Mouse (Mus musculus) CH12.LX (cell line): ENCODE results near the gene C2. TPM values are rescaled to one million over a fixed set of nuclear protein-coding genes. Genes with fewer than 3 reads are reported as not detected.
"Not testable (repeated sequence)": the region's sequence is repeated elsewhere in the genome, so short reads cannot be mapped to it uniquely, and the experiment has no call there.

Experiments used
- DNase-seq: peaks from one replicate; pipeline ENCODE4 v3.0.0-alpha.2; 2013; ENCODE audit errors: extremely low read depth
- H3K27ac ChIP-seq: 2 replicates; pipeline ENCODE4 v1.5.1; 2012; ENCODE audit warnings: low read depth, mild to moderate bottlenecking, control low read depth, moderate library complexity; ENCODE audit not compliant: insufficient read depth
- H3K27me3 ChIP-seq: replicated peaks from 2 replicates; pipeline ENCODE3; 2012; ENCODE audit warnings: inconsistent platforms
- H3K36me3 ChIP-seq, 2 experiments: replicated peaks in 1 of 2; 2 replicates each; pipeline versions ENCODE3 to v1.6.1; 2012; ENCODE audit warnings: inconsistent platforms in 1 of 2, low read length in 1 of 2, mild to moderate bottlenecking in 1 of 2, mixed read lengths in 1 of 2, moderate library complexity in 1 of 2; ENCODE audit not compliant: control insufficient read depth in 1 of 2, insufficient read depth in 1 of 2
- H3K4me1 ChIP-seq, 2 experiments: 2 replicates each; pipeline ENCODE4 v1.6.1; 2012; ENCODE audit warnings: inconsistent platforms in 1 of 2, moderate library complexity in 1 of 2; ENCODE audit not compliant: insufficient read depth in 2 of 2, control insufficient read depth in 1 of 2
- H3K4me2 ChIP-seq: 2 replicates; pipeline ENCODE4 v1.6.1; 2012; ENCODE audit warnings: low read depth, mild to moderate bottlenecking, control low read depth; ENCODE audit not compliant: poor library complexity, insufficient read depth, severe bottlenecking
- H3K4me3 ChIP-seq, 3 experiments: fragments of 150-350 bp in 1 of 3; sonication (generic) in 1 of 3; replicated peaks in 1 of 3; 2 replicates each; pipeline versions ENCODE3 to v1.5.1; 2011 to 2012; ENCODE audit warnings: low read depth in 2 of 3, low read length in 2 of 3, mild to moderate bottlenecking in 2 of 3, moderate library complexity in 2 of 3, control low read depth in 1 of 3, improper control_type of control experiment in 1 of 3, inconsistent platforms in 1 of 3, mixed read lengths in 1 of 3; ENCODE audit not compliant: poor library complexity in 1 of 3
- H3K79me2 ChIP-seq: replicated peaks from 2 replicates; pipeline ENCODE4 v1.6.1; 2012; ENCODE audit warnings: mild to moderate bottlenecking, moderate library complexity; ENCODE audit not compliant: control insufficient read depth, poor library complexity, insufficient read depth, severe bottlenecking; ENCODE audit errors: extremely low read depth
- H3K9ac ChIP-seq: 2 replicates; pipeline ENCODE4 v1.6.1; 2012; ENCODE audit warnings: low read depth, mild to moderate bottlenecking, control low read depth, moderate library complexity; ENCODE audit not compliant: insufficient read depth
- H3K9me3 ChIP-seq: replicated peaks from 2 replicates; pipeline ENCODE3; 2012; ENCODE audit warnings: low read length, inconsistent platforms, mixed read lengths
- CHD1 ChIP-seq: IDR thresholded peaks from 2 replicates; pipeline ENCODE4 v1.6.1; 2012; ENCODE audit warnings: low read depth, low read length, improper control_type of control experiment, inconsistent platforms
- CHD2 ChIP-seq: IDR thresholded peaks from 2 replicates; pipeline ENCODE4 v1.6.1; 2011; ENCODE audit warnings: low read length, improper control_type of control experiment
- CTCF ChIP-seq, 2 experiments: IDR thresholded peaks in 1 of 2; conservative IDR thresholded peaks in 1 of 2; 2 replicates each; pipeline ENCODE4 v1.5.1; 2011 to 2012; ENCODE audit warnings: low read depth in 2 of 2, low read length in 2 of 2, improper control_type of control experiment in 1 of 2, inconsistent platforms in 1 of 2, mild to moderate bottlenecking in 1 of 2, moderate library complexity in 1 of 2
- ETS1 ChIP-seq: conservative IDR thresholded peaks from 2 replicates; pipeline ENCODE4 v1.6.1; 2012; ENCODE audit warnings: low read depth, mild to moderate bottlenecking, inconsistent platforms, low read length, improper control_type of control experiment, moderate library complexity
- HCFC1 ChIP-seq: IDR thresholded peaks from 2 replicates; pipeline ENCODE4 v1.6.1; 2012; ENCODE audit warnings: low read depth, mild to moderate bottlenecking, inconsistent platforms, low read length, improper control_type of control experiment
- IRF4 ChIP-seq: IDR thresholded peaks from 2 replicates; pipeline ENCODE4 v1.6.1; 2014; ENCODE audit warnings: low read depth, mild to moderate bottlenecking, inconsistent platforms, low read length, improper control_type of control experiment
- MAFK ChIP-seq: IDR thresholded peaks from 2 replicates; pipeline ENCODE4 v1.6.1; 2011; ENCODE audit warnings: low read length, improper control_type of control experiment; ENCODE audit not compliant: insufficient replicate concordance
- MAX ChIP-seq: IDR thresholded peaks from 2 replicates; pipeline ENCODE4 v1.6.1; 2011; ENCODE audit warnings: low read length, improper control_type of control experiment
- MYC ChIP-seq: IDR thresholded peaks from 2 replicates; pipeline ENCODE4 v1.6.1; 2011; ENCODE audit warnings: low read depth, mild to moderate bottlenecking, improper control_type of control experiment, low read length
- NELFE ChIP-seq: IDR thresholded peaks from 2 replicates; pipeline ENCODE4 v1.6.1; 2011; ENCODE audit warnings: low read depth, low read length, improper control_type of control experiment
- NRF1 ChIP-seq: IDR thresholded peaks from 2 replicates; pipeline ENCODE4 v1.6.1; 2014; ENCODE audit warnings: low read depth, mild to moderate bottlenecking, inconsistent platforms, low read length, improper control_type of control experiment, moderate library complexity
- RAD21 ChIP-seq: IDR thresholded peaks from 2 replicates; pipeline ENCODE4 v1.6.1; 2011; ENCODE audit warnings: low read depth, mild to moderate bottlenecking, low read length, improper control_type of control experiment, moderate library complexity
- RCOR1 ChIP-seq: conservative IDR thresholded peaks from 2 replicates; pipeline ENCODE4 v1.6.1; 2012; ENCODE audit warnings: low read depth, mild to moderate bottlenecking, inconsistent platforms, low read length, improper control_type of control experiment
- TBP ChIP-seq: conservative IDR thresholded peaks from 2 replicates; pipeline ENCODE4 v1.6.1; 2011; ENCODE audit warnings: low read depth, low read length, improper control_type of control experiment
- TCF12 ChIP-seq: IDR thresholded peaks from 2 replicates; pipeline ENCODE4 v1.6.1; 2014; ENCODE audit warnings: low read depth, mild to moderate bottlenecking, inconsistent platforms, low read length, improper control_type of control experiment
- ZC3H11A ChIP-seq: IDR thresholded peaks from 2 replicates; pipeline ENCODE4 v1.6.1; 2012; ENCODE audit warnings: low read depth, mild to moderate bottlenecking, inconsistent platforms, low read length, improper control_type of control experiment
- ZKSCAN1 ChIP-seq: IDR thresholded peaks from 2 replicates; pipeline ENCODE4 v1.6.1; 2012; ENCODE audit warnings: low read depth, inconsistent platforms, low read length, improper control_type of control experiment, borderline replicate concordance
- dilution Hi-C: fragments of 300-500 bp; cut with MboI; formaldehyde crosslinking; loops from 2 replicates; pipeline ENCODE4 v1.14.3; 2020; ENCODE audit warnings: low sequenced_read_pairs; ENCODE audit not compliant: extremely low pct_unique_long_range_greater_than_20kb, extremely low pct_ligation_motif_present
- in situ Hi-C: fragments of 300-500 bp; cut with MboI; formaldehyde crosslinking; loops from 3 replicates; pipeline ENCODE4 v1.14.3; 2019; ENCODE audit warnings: low sequenced_read_pairs, low pct_ligation_motif_present, low pct_unique_long_range_greater_than_20kb, mixed read lengths
- polyA plus RNA-seq: library from polyadenylated mRNA; unstranded; fragments of >175 nt; gene quantifications from 2 replicates; pipeline ENCODE4 v1.2.1, GENCODE M21; 2012; ENCODE audit warnings: low read depth; ENCODE audit not compliant: insufficient read length
- total RNA-seq, 2 experiments: library from RNA; depleted of rRNA; stranded (reverse); fragments of 300-350 nt in 1 of 2; fragments of >200 nt in 1 of 2; gene quantifications; 2 replicates each; pipeline ENCODE4 v1.2.3; 2012 to 2014

Gene C2
- total and polyA plus RNA-seq, 3 experiments = 1.3 to 6.6 (median 3.1) TPM

DNA sequence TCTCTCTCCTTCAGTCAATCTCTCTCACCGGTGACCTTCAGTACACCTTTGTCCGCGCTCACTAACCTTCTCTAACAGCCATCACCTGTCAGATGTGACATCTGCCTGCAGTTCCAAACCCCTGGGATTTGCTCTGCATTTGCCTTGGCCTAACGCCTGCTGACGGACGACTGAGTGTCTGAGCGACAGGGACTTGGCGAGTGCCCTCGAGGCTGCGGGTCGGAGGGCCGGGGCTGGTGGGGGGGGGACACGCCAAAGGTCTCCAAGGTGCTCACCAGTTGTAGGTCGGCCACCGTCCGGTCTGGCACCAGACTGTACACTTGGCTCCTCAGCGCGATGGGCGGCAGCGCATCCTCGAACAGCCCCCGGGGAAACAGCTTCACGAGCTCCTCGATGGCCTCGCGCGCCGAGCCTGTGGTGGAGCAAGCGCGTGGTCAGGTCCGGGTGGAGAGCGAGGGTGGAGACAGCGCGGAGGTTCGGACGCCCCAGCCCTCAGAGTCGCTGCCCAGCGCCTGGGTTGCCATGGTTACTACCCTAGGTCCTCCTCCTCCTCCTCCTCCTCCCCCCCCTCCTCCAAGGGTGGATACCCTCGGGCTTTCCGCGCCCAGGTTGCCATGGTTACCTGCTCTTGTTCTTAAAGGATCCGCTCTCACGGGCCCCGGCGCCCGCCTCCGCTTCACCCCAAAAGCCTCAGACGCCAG, 61.8 kb downstream of the C2 start:
- H3K4me2 ChIP-seq = peak overlapping the region; percentile 80
- dilution Hi-C loops = no loop called here
- peak overlapping the region; percentile 22 for H3K9ac ChIP-seq
- peaks cover 7 to 28% of the 10 kb centered on the region in 2 experiments; a peak in 3 of 4 replicates for H3K4me1 ChIP-seq
- H3K4me3 ChIP-seq = peak overlapping the region; percentile 77 to 91 (median 87)
- peaks cover 3% of the 10 kb centered on the region; the same call in 1 of the 2 replicates for H3K79me2 ChIP-seq
- H3K27me3 ChIP-seq = no peaks in the 10 kb centered on the region
- H3K36me3 ChIP-seq = peaks cover 41 to 68% of the 10 kb centered on the region in 2 experiments
- in situ Hi-C loops = no loop called here
- no peak overlapping the region for H3K27ac ChIP-seq
- peaks cover 5% of the 10 kb centered on the region for H3K9me3 ChIP-seq
- no peak for DNase-seq
- TF ChIP-seq MAX = no peak
- TF ChIP-seq CTCF (conservative IDR thresholded peaks at IDR 0.05 in 1 of 2, IDR thresholded peaks at IDR 0.05 in 1 of 2; ENCODE audit: low read depth in 2 of 2, low read length in 2 of 2) = no peak
- TF ChIP-seq RCOR1 = no peak
- TF ChIP-seq MYC = no peak
- TF ChIP-seq CHD2 = no peak
- no peak for TF ChIP-seq IRF4
- TF ChIP-seq TBP = no peak
- TF ChIP-seq HCFC1 = no peak
- no peak for TF ChIP-seq ZKSCAN1
- no peak for TF ChIP-seq ZC3H11A
- no peak for TF ChIP-seq RAD21
- TF ChIP-seq NRF1 = no peak; the same call in 1 of the 2 replicates
- no peak for TF ChIP-seq CHD1
- TF ChIP-seq ETS1 = no peak
- TF ChIP-seq MAFK = no peak
- TF ChIP-seq NELFE = no peak
- no peak for TF ChIP-seq TCF12

DNA sequence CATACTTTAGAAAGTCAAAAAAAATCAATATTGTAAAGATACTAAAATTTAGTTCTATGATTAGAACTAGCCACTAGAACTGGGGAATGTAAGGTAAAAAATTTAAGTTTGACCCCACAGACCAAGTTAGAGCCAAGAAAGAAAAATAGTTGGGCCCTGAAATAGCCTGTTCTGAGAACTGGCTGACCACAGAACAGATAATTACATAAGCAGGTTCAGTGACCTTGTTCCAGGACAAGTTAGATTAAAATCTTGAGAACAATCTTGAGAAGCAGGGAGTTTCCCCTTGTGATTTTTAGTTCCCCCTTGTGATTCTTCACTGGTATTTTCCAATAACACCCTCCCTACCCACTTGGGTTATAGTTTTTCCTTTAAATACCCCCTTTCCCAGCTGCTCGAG, 67.3 kb downstream of the C2 start:
- H3K4me3 ChIP-seq, H3K9ac ChIP-seq, H3K27ac ChIP-seq, dilution Hi-C loops, H3K4me1 ChIP-seq, DNase-seq, H3K4me2 ChIP-seq, H3K79me2 ChIP-seq, in situ Hi-C loops, H3K27me3 ChIP-seq: not testable (repeated sequence)
- Histone ChIP-seq H3K36me3 (peaks cover 50 to 73% of the 10 kb centered on the region in 2 experiments), H3K9me3 (peaks cover 22% of the 10 kb centered on the region)
